Mouse (Mus musculus) limb, embryonic 14.5 days (tissue): ENCODE measurements around the gene Olfr736. TPM values are rescaled to one million over a fixed set of nuclear protein-coding genes. Genes with fewer than 3 reads are reported as not detected.

ENCODE experiments used
- ATAC-seq: fragments of 200-750 bp; cut with Nextera tagmentation; 2 replicates; pipeline ENCODE4 v1.8.0; 2017; ENCODE audit warnings: low read depth, moderate number of reproducible peaks, moderate TSS enrichment; ENCODE audit not compliant: low FRiP score
- DNase-seq: peaks from one replicate; pipeline ENCODE4 v3.0.0-alpha.2; 2015; ENCODE audit warnings: low spot score
- H3K27ac ChIP-seq: fragments of 300-500 bp; sonication (generic); replicated peaks from 2 replicates; pipeline ENCODE4 v1.5.1; 2014; ENCODE audit warnings: low read depth, mild to moderate bottlenecking, low read length, moderate library complexity, mixed read lengths
- H3K27me3 ChIP-seq: fragments of 300-500 bp; sonication (generic); 2 replicates; pipeline ENCODE4 v1.6.1; 2014; ENCODE audit warnings: low read length, mixed read lengths; ENCODE audit not compliant: control insufficient read depth, insufficient read depth
- H3K36me3 ChIP-seq: fragments of 300-500 bp; sonication (generic); 2 replicates; pipeline ENCODE4 v1.6.1; 2014; ENCODE audit warnings: mild to moderate bottlenecking, low read length, moderate library complexity, mixed read lengths; ENCODE audit not compliant: control insufficient read depth, insufficient read depth
- H3K4me1 ChIP-seq: fragments of 300-500 bp; sonication (generic); 2 replicates; pipeline ENCODE4 v1.6.1; 2014; ENCODE audit warnings: antibody characterized with exemption, low read length, mixed read lengths; ENCODE audit not compliant: control insufficient read depth, insufficient read depth
- H3K4me2 ChIP-seq: fragments of 300-500 bp; sonication (generic); replicated peaks from 2 replicates; pipeline ENCODE4 v1.6.1; 2014; ENCODE audit warnings: low read depth, mild to moderate bottlenecking, low read length, moderate library complexity; ENCODE audit not compliant: severe bottlenecking
- H3K4me3 ChIP-seq: fragments of 300-500 bp; sonication (generic); replicated peaks from 2 replicates; pipeline ENCODE4 v1.5.1; 2014; ENCODE audit warnings: low read length
- H3K9ac ChIP-seq: fragments of 300-500 bp; sonication (generic); 2 replicates; pipeline ENCODE4 v1.6.1; 2014; ENCODE audit warnings: mild to moderate bottlenecking, low read depth, low read length, moderate library complexity; ENCODE audit not compliant: severe bottlenecking
- H3K9me3 ChIP-seq: fragments of 300-500 bp; sonication (generic); 2 replicates; pipeline ENCODE4 v1.6.1; 2016; ENCODE audit warnings: low read length; ENCODE audit not compliant: control insufficient read depth
- POLR2A ChIP-seq: fragments of 200-500 bp; IDR thresholded peaks from 2 replicates; pipeline ENCODE4 v1.8.0; 2012; ENCODE audit warnings: inconsistent platforms, mild to moderate bottlenecking, moderate library complexity, borderline replicate concordance; ENCODE audit not compliant: insufficient read depth, insufficient read length; ENCODE audit errors: extremely low read depth
- WGBS: fragments of 180-500 bp; shearing (Covaris S2); extraction: QIAGEN DNeasy Blood & Tissue Kit; methylation state at CpG from one replicate; pipeline ENCODE4 v1.1.7; 2014; 5-methylcytosine and 5-hydroxymethylcytosine counted together
- polyA plus RNA-seq, 2 experiments: library from polyadenylated mRNA; depleted of rRNA in 1 of 2; stranded (reverse) in 1 of 2; unstranded in 1 of 2; fragments of >200 nt; fragmentation: Nextera tagmentation in 1 of 2; extraction: Ambion mirVana in 1 of 2; gene quantifications; 2 replicates each; pipeline versions ENCODE4 v1.2.1 to v1.2.3; 2012 to 2014

The Olfr736 gene
- polyA plus RNA-seq (2012; rRNA removed) (not detected in 2 replicates), polyA plus RNA-seq (2014; fragmentation: Nextera tagmentation; extraction: Ambion mirVana) (not detected in 2 replicates)

- Histone ChIP-seq H3K4me1 (no peaks in the 10 kb centered on the region), H3K9me3 (no peaks in the 10 kb centered on the region), H3K4me3 (no peak within 1 kb of the TSS), H3K27ac (no peak within 1 kb of the TSS), H3K36me3 (no peaks in the 10 kb centered on the region), H3K4me2 (no peak within 1 kb of the TSS), H3K9ac (no peak within 1 kb of the TSS), H3K27me3 (no peaks in the 10 kb centered on the region)
- DNase-seq: no peak
- TF ChIP-seq POLR2A: no peak
- WGBS: 81% methylated on average over 2 of the region's 2 CpGs
- no peak for ATAC-seq
These were observed at the start of gene Olfr736 for GRCm38 (mm10) chr14:50380863-50381262. Gene Olfr736 (plus strand): TSS chr14:50381163.

GRCm38 (mm10) chr14:50348796-50349195 lies 32.2 kb upstream of the Olfr736 start, which contains the start of gene Olfr735:
Gene Olfr735 (minus strand): TSS chr14:50348872.
- DNase-seq: no peak
- H3K4me2 ChIP-seq: no peak within 1 kb of the TSS
- WGBS: 78% methylated on average over 2 of the region's 2 CpGs
- no peaks in the 10 kb centered on the region for H3K36me3 ChIP-seq
- H3K9ac ChIP-seq: no peak within 1 kb of the TSS
- H3K27me3 ChIP-seq: no peaks in the 10 kb centered on the region
- no peaks in the 10 kb centered on the region for H3K4me1 ChIP-seq
- no peak within 1 kb of the TSS for H3K4me3 ChIP-seq
- no peak for TF ChIP-seq POLR2A
- no peak for ATAC-seq
- H3K27ac ChIP-seq: no peak within 1 kb of the TSS
- H3K9me3 ChIP-seq: no peaks in the 10 kb centered on the region

- no peak overlapping the region for H3K4me3 ChIP-seq
- 52% methylated on average over 3 of the region's 3 CpGs for WGBS
- no peak overlapping the region for H3K27ac ChIP-seq
- H3K27me3 ChIP-seq: no peaks in the 10 kb centered on the region
- DNase-seq (no peak), ATAC-seq (no peak)
- H3K9ac ChIP-seq: no peak overlapping the region
- H3K4me2 ChIP-seq: no peak overlapping the region
- no peaks in the 10 kb centered on the region for H3K4me1 ChIP-seq
- H3K36me3 ChIP-seq: no peaks in the 10 kb centered on the region
- H3K9me3 ChIP-seq: no peaks in the 10 kb centered on the region
- TF ChIP-seq POLR2A: no peak
These were observed 28.5 kb upstream of the Olfr736 start for GRCm38 (mm10) chr14:50352438-50352837.

DNA sequence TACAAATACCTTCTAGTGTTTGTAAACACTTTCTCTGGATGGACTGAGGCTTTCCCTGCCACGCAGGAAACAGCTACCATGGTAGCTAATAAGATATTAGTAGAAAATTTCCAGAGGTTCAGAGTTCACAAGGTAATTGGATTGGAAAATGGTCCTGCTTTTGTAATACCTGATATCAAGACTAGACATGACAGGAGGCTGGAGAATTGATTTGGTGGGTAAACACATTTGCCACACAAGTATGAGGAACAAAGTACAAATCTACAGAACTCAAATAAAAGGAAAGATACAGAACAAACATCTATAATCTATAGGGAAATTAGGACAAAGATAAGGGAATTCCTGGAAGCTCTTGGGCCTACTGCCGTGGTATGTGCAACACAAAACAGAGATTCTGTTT lies 24.2 kb upstream of the Olfr736 start:
- no peak overlapping the region for H3K9ac ChIP-seq
- H3K27me3 ChIP-seq: no peaks in the 10 kb centered on the region
- DNase-seq (no peak), ATAC-seq (no peak)
- no peak overlapping the region for H3K4me3 ChIP-seq
- H3K4me1 ChIP-seq: no peaks in the 10 kb centered on the region
- no peak for TF ChIP-seq POLR2A
- no peak overlapping the region for H3K27ac ChIP-seq
- H3K4me2 ChIP-seq: no peak overlapping the region
- 79% methylated on average over 2 of the region's 2 CpGs for WGBS
- no peaks in the 10 kb centered on the region for H3K36me3 ChIP-seq
- no peaks in the 10 kb centered on the region for H3K9me3 ChIP-seq

- Histone ChIP-seq H3K4me3 (no peak within 1 kb of the TSS), H3K36me3 (no peaks in the 10 kb centered on the region), H3K4me1 (no peaks in the 10 kb centered on the region), H3K27me3 (no peaks in the 10 kb centered on the region), H3K4me2 (no peak within 1 kb of the TSS), H3K9ac (no peak within 1 kb of the TSS), H3K27ac (no peak within 1 kb of the TSS), H3K9me3 (no peaks in the 10 kb centered on the region)
- WGBS: 76% methylated on average over 2 of the region's 2 CpGs
- TF ChIP-seq POLR2A: no peak
- ATAC-seq (no peak), DNase-seq (no peak)
These were observed 23.4 kb upstream of the Olfr736 start, which contains the start of gene Tlr11 for GRCm38 (mm10) chr14:50357593-50357992. Gene Tlr11 (plus strand): TSS chr14:50357914.

- Histone ChIP-seq H3K36me3 (no peaks in the 10 kb centered on the region), H3K9me3 (no peaks in the 10 kb centered on the region), H3K4me2 (no peak overlapping the region), H3K27me3 (no peaks in the 10 kb centered on the region), H3K4me1 (no peaks in the 10 kb centered on the region), H3K4me3 (no peak overlapping the region), H3K27ac (no peak overlapping the region), H3K9ac (no peak overlapping the region)
- ATAC-seq (no peak), DNase-seq (no peak)
- TF ChIP-seq POLR2A: no peak
- 84% methylated on average over 3 of the region's 3 CpGs for WGBS
These were observed 20.5 kb upstream of the Olfr736 start for GRCm38 (mm10) chr14:50360480-50360879.
